In genomic region chr7:35040176-35040972, GRCm38 (mm10) we compare ENCODE assay signal across 14 mouse cellular contexts.
"Had no signal": no experiment of that assay in that cellular context is flagged by ENCODE, and none has a peak within 500 bp of the region (broad histone marks: within the 10 kb centered on the region; RNA-seq: fewer than 3 reads in every experiment).

No protein-coding gene starts in this region.

- H3K27me3 ChIP-seq: limb, embryonic 13.5 days; liver, embryonic 12.5 days; liver, embryonic 15.5 days; lung, embryonic 15.5 days; megakaryocyte, embryonic 14.5 days; midbrain, embryonic 13.5 days had no signal

- ATAC-seq: liver, embryonic 12.5 days; midbrain, embryonic 13.5 days; midbrain, embryonic 16.5 days had no signal

- H3K27ac ChIP-seq: limb, embryonic 10.5 days; limb, embryonic 13.5 days; liver, embryonic 12.5 days; liver, embryonic 15.5 days; midbrain, embryonic 10.5 days; midbrain, embryonic 13.5 days had no signal

- H3K4me3 ChIP-seq: limb, embryonic 10.5 days; limb, embryonic 13.5 days; liver, embryonic 12.5 days; liver, embryonic 15.5 days; lung, embryonic 15.5 days; megakaryocyte, embryonic 14.5 days; midbrain, embryonic 10.5 days; midbrain, embryonic 13.5 days had no signal

- DNase-seq: kidney, adult 9 months; kidney, postnatal 14 days; kidney, postnatal 4 days; liver; thymus, postnatal 25 days had no signal

- H3K9me3 ChIP-seq: limb, embryonic 10.5 days; limb, embryonic 13.5 days; liver, embryonic 12.5 days; liver, embryonic 15.5 days; lung, embryonic 15.5 days; megakaryocyte, embryonic 14.5 days; midbrain, embryonic 10.5 days; midbrain, embryonic 13.5 days had no signal

- H3K4me2 ChIP-seq: limb, embryonic 13.5 days; liver, embryonic 12.5 days; liver, embryonic 15.5 days; lung, embryonic 15.5 days; midbrain, embryonic 13.5 days had no signal

- H3K9ac ChIP-seq: limb, embryonic 13.5 days; liver, embryonic 12.5 days; liver, embryonic 15.5 days; lung, embryonic 15.5 days; midbrain, embryonic 13.5 days had no signal
